Mouse (Mus musculus): ENCODE results near the gene Slamf8.

The Slamf8 gene

DNA sequence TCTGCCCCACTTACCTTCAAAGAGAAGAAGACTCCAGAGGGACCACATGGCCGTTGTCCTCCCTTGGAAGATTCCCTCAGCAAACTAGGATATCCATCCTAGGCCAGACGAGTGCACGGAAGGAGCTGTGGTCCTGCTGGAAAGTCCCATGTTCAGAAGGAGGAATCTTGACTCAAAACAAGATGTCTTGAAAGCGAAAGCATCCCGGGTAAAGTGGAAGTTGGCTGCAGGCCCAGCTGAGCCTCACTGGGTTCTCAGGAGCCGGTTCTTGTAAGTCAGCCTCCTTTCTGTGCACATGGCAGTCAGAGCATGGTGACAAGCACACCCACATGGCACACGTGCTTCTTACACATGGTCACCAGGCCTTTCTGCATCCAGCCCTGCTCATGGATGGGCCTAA lies at the start of gene Slamf8:
Slamf8 (minus strand) TSS at position 184 of the 400 bp plus-strand sequence.
- in situ Hi-C loops (cut with MseI, MboI), result no loop called here

DNA sequence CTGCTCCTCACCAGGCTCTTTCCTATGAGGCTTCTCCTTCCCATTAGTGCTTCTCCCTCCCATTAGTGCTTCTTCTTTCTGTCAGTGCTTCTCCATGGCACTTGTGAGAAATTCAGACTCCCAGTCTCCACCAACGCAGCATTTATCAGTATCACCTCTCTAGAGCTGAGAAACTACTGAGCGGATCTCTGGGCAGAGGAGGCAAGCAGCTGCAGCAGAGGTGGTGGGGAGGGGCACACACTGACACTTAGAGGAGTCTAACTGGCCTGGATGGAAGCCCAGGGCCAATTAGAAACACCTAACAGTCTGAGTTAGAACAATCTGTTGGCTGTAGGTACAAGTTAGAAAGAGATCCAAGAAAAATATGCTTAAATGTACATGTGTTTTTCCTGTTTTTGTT lies 48.4 kb upstream of the Slamf8 start:
- in situ Hi-C loops (cut with MseI, MboI), result loop anchor here (10.0 to 25.0 kb wide), 2 partner anchors 234 to 749 kb away; no protein-coding TSS in a partner anchor

DNA sequence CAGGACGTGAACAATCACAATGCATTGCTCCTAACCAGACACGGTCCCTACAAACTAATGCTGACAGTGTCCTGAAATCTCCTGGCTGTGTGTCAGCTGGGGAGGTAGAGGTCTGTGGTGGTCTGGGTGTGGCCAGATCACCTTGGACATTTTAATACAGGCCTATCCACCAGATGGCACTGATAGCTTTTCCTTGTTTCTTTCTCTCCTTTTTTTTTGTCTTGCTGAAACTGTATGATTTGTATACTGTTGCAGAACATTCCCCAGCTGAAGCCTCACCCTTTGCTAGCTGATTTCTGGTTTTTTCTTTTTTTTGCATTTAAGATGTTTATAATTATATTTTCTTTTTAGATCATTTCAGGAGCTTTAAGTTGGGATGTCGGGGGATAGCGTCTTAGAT lies 47.4 kb upstream of the Slamf8 start:
- in situ Hi-C loops (cut with MseI, MboI), result loop anchor here (10.0 to 25.0 kb wide), 2 partner anchors 233 to 750 kb away; no protein-coding TSS in a partner anchor

DNA sequence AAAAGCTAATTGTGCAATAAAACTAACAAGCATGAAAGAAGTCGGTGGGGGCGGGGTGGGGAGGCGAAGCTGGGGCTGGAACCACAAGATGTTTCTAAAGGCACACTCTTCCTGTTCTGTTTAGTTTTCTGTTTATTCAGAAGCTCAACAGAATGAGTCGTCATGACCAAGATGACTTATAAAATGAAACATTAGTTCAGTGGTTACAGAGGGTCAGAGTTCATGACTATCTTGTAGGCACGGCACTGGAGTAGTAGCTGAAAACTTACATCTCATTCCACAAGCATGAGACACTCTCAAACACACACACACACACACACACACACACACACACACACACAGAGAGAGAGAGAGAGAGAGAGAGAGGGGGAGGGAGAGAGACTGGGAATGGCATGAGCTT lies 45.9 kb upstream of the Slamf8 start:
- in situ Hi-C loops (cut with MseI, MboI), result loop anchor here (10.0 to 25.0 kb wide), 2 partner anchors 231 to 751 kb away; no protein-coding TSS in a partner anchor

DNA sequence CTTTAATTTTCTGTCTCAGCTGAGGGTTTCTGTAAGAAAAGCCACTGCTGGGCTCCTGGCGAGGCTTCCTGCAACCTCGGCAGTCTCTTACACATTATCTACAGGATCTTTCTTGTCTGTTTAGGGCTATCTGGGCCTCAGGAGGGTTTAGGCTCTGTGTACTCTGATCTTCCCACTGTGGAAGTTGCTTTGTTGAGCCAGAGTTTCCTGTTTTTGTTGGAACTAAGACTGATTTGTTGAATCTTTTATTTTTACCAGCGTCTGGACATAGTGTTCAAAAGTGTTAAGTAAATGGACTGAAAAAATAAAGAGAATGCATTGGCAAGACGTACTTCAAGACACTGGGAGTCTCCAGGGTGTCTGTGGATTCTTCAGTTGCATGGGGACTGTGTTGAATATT lies 44.9 kb upstream of the Slamf8 start:
- in situ Hi-C loops (cut with MseI, MboI), result loop anchor here (10.0 to 25.0 kb wide), 2 partner anchors 230 to 752 kb away; no protein-coding TSS in a partner anchor

- in situ Hi-C loops (cut with MseI, MboI), result loop anchor here (10.0 to 25.0 kb wide), 2 partner anchors 229 to 753 kb away; no protein-coding TSS in a partner anchor
Measured at GRCm38 (mm10) chr1:172634136-172634535, 43.8 kb upstream of the Slamf8 start.

GRCm38 (mm10) chr1:172632451-172633326 lies 42.3 kb upstream of the Slamf8 start, which contains the start of gene Dusp23:
Dusp23 (minus strand) TSS chr1:172632962.
- in situ Hi-C loops (cut with MseI, MboI), result loop anchor here (10.0 to 25.0 kb wide), 2 partner anchors 228 to 755 kb away; no protein-coding TSS in a partner anchor

GRCm38 (mm10) chr1:172631721-172632120 lies 41.4 kb upstream of the Slamf8 start:
- in situ Hi-C loops (cut with MseI, MboI), result loop anchor here (10.0 to 25.0 kb wide), 2 partner anchors 227 to 756 kb away; no protein-coding TSS in a partner anchor

DNA sequence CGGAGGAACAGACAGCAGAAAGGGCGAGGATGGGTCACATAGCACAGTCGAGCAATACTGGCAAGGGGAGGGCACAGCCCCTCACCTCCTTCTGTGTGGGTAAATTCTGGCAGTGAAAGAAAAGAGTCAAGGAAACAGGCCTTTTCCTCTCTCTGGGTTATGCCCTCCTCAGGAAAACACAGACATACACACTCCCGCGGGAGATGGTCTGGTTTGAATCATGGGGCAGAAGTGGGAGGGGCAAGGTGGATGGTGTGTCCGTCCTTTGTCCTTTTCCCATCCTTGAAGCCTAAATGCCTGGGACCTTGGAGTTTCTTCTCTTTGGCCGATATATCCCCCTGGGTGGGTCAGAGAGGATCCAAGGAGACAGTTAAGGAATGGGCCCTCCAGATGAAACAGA lies 39.5 kb upstream of the Slamf8 start:
- in situ Hi-C loops (cut with MseI, MboI), result loop anchor here (10.0 to 25.0 kb wide), 2 partner anchors 225 to 757 kb away; no protein-coding TSS in a partner anchor

DNA sequence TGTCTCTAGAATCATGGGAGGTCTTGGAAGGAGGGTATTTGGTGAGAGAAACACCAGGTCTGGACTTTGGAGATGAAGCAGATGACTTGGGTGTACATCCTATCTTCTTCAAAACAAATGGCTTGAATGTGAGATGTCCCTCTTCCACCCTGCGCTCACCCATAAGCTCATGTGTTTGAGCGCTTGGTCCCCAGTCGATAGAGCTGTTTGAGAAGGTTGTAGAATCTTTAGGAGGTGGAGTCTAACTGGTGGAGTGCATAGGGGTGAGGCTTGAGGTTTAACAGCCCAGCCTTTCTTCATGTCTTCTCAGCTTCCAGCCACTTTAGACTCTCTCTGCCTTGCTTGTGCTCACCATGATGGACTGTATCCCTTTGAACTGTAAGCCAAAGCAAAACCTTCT lies 35.9 kb upstream of the Slamf8 start:
- in situ Hi-C loops (cut with MseI, MboI), result loop anchor here (25.0 kb wide), 1 partner anchor 761 kb away; no protein-coding TSS in a partner anchor

GRCm38 (mm10) chr1:172624081-172624480 lies 33.7 kb upstream of the Slamf8 start:
- in situ Hi-C loops (cut with MseI, MboI), result loop anchor here in 1 of 2 experiments (5.0 kb wide), 1 partner anchor 97 kb away; no protein-coding TSS in a partner anchor

GRCm38 (mm10) chr1:172623599-172623998 lies 33.2 kb upstream of the Slamf8 start:
- in situ Hi-C loops (cut with MseI, MboI), result loop anchor here in 1 of 2 experiments (5.0 kb wide), 1 partner anchor 96 kb away; no protein-coding TSS in a partner anchor

DNA sequence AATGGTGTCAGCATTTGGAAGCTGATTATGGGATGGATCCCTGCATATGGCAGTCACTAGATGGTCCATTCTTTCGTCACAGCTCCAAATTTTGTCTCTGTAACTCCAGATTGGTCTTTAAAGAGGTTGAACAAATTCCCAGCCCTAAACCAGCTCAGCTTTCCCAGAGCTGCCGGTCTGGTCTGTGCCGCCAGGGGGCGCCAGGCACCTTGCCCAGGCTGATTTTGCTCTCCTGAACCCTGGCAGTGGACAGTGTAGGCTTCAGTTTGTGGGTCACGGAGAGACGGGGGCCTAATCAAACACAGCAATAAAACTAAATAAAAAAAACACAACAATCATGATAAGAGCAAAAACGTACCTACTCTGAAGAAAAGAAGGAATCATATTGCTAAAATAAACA lies 28.9 kb upstream of the Slamf8 start:
- in situ Hi-C loops (cut with MseI, MboI), result loop anchor here in 1 of 2 experiments (10.0 kb wide), 1 partner anchor 214 kb away; no protein-coding TSS in a partner anchor

GRCm38 (mm10) chr1:172618141-172618540 lies 27.8 kb upstream of the Slamf8 start:
- in situ Hi-C loops (cut with MseI, MboI), result loop anchor here in 1 of 2 experiments (10.0 kb wide), 1 partner anchor 213 kb away; no protein-coding TSS in a partner anchor

DNA sequence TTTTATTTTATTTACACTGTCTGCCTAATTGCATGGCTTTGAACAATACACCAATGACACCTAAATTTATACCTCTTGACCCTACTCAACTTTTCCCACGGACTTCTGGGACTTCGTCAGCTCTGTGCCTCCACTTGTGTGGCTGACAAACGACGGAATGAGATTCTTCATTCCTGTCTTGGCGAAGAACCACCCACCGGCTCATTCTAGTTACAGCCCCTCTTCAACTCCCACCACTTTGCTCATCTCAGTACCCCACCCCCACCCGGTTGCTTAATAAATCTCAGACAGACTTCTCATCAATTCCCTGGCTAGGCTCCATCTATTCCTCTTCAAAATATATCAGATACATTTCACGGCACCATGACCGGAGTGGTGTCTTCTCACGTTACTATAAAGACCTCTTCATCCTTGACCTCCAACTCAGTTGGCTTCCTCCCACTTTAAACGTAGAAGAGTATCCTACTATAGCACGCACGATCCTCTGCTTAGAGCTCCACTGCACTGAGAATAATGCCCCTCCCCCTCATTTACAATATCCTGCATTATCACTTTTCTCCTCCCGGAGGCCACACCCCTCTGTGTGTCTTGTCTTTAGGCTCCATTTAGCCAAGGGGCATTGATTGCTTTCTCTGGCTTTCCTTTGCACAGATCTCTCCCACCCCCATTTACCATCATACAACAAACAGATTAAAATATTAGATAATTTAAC lies 27.2 kb upstream of the Slamf8 start:
- in situ Hi-C loops (cut with MseI, MboI), result loop anchor here in 1 of 2 experiments (10.0 kb wide), 1 partner anchor 213 kb away; no protein-coding TSS in a partner anchor

DNA sequence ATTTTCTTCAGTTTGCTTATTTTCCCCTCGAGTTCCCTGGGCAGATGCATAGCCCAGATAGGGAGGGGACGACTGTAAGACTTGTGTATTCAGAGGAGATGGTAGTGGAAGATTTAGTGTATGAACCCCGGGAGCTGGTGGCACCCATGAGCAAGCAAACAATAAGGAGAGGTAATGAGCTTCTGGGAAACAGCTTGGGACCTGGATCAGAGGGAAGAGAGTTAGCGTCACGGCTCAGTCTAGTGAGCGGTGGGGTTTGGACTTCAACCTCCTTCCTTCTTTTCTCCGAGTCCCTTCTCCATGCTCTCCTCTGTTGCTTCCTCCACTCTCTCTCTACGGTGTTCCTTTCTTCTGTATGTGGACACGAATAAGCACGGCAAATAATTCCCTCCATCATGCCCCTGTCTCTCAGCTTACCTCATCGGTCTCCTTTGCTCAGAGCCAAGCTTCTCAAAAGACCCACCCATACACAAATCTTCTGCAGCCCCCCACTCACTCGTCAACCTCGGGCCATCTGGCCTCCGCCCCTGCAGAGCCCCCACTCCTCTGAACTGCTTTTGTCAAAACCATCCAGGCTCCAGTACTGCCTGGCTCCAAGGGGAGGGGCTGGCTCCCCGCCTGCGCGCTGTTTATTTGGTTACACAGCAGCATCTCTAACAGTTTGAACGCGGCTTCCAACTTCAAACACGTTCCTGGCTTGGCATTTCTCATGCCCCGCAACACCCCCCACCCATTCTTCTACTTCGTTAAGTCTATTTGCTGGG lies 26.4 kb upstream of the Slamf8 start:
- in situ Hi-C loops (cut with MseI, MboI), result loop anchor here in 1 of 2 experiments (10.0 kb wide), 1 partner anchor 212 kb away; no protein-coding TSS in a partner anchor

GRCm38 (mm10) chr1:172615412-172615811 lies 25.0 kb upstream of the Slamf8 start:
- in situ Hi-C loops (cut with MseI, MboI), result loop anchor here in 1 of 2 experiments (10.0 kb wide), 1 partner anchor 211 kb away; no protein-coding TSS in a partner anchor

DNA sequence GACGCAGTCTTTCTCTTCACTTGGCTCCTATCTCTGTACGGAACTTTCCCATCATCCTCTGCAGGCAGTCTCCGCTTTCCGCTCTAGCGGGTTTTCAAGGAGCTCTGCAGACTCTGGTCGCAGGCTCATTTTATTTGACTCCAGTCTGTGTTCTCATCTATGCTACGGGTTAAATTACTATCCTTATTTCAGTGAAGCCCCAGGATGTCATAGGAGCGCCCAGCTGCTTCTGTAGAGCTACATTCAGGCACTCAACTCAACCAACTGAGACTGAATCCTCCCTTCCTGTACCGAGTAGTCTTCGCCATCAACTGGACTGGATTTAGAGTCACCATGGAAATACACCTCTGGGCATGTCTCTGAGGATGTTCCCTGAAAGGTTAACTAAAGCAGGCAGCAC lies 24.3 kb upstream of the Slamf8 start:
- in situ Hi-C loops (cut with MseI, MboI), result loop anchor here in 1 of 2 experiments (5.0 to 10.0 kb wide), 2 partner anchors 87 to 210 kb away; no protein-coding TSS in a partner anchor

DNA sequence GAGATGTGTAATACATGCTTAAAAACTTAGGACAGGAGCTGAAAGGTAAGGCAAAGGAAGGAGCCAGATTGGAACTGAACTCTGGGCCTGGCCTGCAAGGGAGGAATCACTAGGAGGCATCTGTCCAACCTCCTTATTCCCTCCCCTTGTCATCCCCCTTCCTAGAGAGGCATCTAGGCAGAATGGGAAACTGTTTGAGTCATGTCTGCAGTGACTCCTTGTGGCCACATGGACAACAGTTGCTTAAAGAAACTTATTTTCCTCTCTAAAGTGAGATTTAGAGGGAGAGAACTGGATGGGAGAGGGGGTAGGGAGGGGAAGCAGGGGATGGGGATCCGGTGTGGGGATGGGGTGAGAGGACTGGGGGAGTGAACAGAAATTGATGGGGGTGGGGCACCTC lies 22.4 kb upstream of the Slamf8 start:
- in situ Hi-C loops (cut with MseI, MboI), result loop anchor here in 1 of 2 experiments (5.0 to 10.0 kb wide), 2 partner anchors 85 to 208 kb away; no protein-coding TSS in a partner anchor

DNA sequence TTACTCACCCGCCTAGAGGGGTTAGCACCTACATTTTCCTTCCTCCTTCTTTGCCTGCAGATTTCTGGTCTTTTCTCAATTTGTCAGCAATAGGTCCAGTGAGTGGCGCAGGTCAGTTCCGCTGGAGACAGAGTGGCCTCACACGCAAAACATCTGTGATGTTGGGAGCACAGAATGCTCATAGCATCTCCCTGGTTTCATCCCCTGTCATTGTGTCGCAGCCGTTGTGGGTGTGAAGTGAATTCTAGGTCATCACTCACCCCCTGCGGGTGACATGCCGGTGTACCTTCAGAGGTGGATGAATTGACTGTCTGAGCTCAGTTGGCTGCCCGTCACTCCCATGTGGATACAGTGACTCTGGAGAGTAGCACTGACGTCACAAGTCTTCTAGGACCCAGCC lies 20.9 kb upstream of the Slamf8 start:
- in situ Hi-C loops (cut with MseI, MboI), result loop anchor here in 1 of 2 experiments (5.0 to 10.0 kb wide), 2 partner anchors 84 to 207 kb away; no protein-coding TSS in a partner anchor

All from mouse trophoblast stem cell (cell line).